Mouse (Mus musculus) left cerebral cortex, adult 9 months (tissue): ENCODE measurements at regions not wholly inside any gene's neighbourhood (a gene's known extent, or its start where the extent isn't known, plus 50 kb on each side); places are given as distances from the start of the nearest gene placed in this dataset.

Experiments used
- DNase-seq, 2 experiments: peaks; one replicate each; pipeline ENCODE4 v3.0.0; 2022; ENCODE audit warnings: low spot score in 2 of 2

- DNase-seq: no peak
Measured at GRCm38 (mm10) chr8:78148006-78148405, 65.1 kb upstream of the Ttc29 start.

- DNase-seq: no peak
Measured at GRCm38 (mm10) chr8:78154873-78155272, 58.2 kb upstream of the Ttc29 start.

- peak; percentile 3 to 13 for DNase-seq
Measured at GRCm38 (mm10) chr8:78162046-78162445, 51.1 kb upstream of the Ttc29 start.

DNA sequence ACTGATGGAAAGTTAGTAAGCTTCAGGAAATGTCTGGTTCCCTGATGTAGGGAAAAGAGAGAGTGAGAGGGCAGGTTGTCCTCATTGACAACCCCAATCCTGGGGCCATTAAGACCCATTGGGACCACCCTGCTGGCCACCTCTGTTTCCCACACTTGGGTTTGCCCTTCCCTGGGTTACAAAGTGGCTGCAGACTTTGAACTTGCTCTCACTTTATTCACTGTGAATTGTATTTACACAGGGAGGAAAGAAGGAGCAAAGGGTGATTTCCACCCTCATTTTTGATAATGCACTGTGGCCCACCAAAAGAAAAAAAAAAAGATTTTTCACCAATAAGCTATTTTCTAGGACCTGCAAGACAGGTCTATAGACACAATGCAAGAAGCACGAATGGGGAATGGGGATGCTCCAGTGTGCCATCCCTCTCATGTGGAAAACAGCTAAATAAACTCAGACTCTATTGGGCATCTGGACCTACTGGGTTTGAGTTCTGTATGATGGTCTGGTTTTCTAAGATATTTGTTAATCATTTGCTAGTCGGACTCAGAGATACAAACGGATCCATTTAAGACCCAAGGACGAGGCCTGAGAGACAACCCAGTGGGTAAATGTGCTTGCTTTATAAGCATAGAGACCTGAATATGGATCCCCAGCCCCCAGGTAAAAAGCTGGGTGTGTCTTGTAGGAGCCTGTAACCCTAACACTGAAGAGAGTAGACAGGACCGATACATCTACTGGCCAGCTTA lies 50.2 kb upstream of the Ttc29 start:
- no peak for DNase-seq
